Mouse (Mus musculus) limb, embryonic 10.5 days (tissue): ENCODE measurements at regions not wholly inside any gene's neighbourhood (a gene's known extent, or its start where the extent isn't known, plus 50 kb on each side); places are given as distances from the start of the nearest gene placed in this dataset.
"Not testable (repeated sequence)": the region's sequence is repeated elsewhere in the genome, so short reads cannot be mapped to it uniquely, and the experiment has no call there.

Source experiments
- DNase-seq: peaks from one replicate; pipeline ENCODE4 v3.0.0-alpha.2; 2017; ENCODE audit warnings: low spot score
- H3K27ac ChIP-seq: fragments of 300-500 bp; sonication (generic); 2 replicates; pipeline ENCODE4 v1.5.1; 2016; ENCODE audit warnings: mild to moderate bottlenecking
- H3K27me3 ChIP-seq: fragments of 300-500 bp; sonication (generic); 2 replicates; pipeline ENCODE4 v1.6.1; 2016; ENCODE audit warnings: low read depth, mild to moderate bottlenecking; ENCODE audit not compliant: poor library complexity, severe bottlenecking
- H3K36me3 ChIP-seq: fragments of 300-500 bp; sonication (generic); 2 replicates; pipeline ENCODE4 v1.6.1; 2016; ENCODE audit warnings: mild to moderate bottlenecking, moderate library complexity
- H3K4me1 ChIP-seq: fragments of 300-500 bp; sonication (generic); 2 replicates; pipeline ENCODE4 v1.6.1; 2016
- H3K4me3 ChIP-seq: fragments of 300-500 bp; sonication (generic); 2 replicates; pipeline ENCODE4 v1.5.1; 2016; ENCODE audit warnings: mild to moderate bottlenecking, moderate library complexity
- H3K9me3 ChIP-seq: fragments of 300-500 bp; sonication (generic); replicated peaks from 2 replicates; pipeline ENCODE4 v1.6.1; 2016; ENCODE audit warnings: mild to moderate bottlenecking
- WGBS: fragments of 180-500 bp; shearing (Covaris S2); methylation state at CpG from one replicate; pipeline ENCODE4 v1.1.7; 2016; 5-methylcytosine and 5-hydroxymethylcytosine counted together

DNA sequence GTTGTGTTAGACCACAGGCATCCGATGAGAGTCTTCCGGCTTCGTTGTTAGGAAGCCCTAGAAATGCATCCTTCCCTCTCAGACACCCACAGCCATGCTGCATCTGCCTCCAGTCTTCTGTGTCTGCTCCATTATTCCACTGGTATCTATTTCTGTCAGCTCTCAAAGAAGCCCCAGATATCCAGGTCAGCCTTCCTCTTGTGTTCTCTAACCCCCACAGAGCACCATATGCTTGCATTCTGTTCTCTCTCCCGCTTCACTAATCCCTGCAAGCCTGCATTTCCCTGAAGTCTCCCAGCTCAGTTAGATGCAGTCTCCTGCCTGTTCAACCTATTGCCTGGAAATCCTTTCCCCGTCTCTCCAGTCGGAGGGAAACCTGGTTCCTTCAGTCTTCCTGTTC is 53.6 kb upstream of the Wdfy3 start:
- H3K27me3 ChIP-seq: no peaks in the 10 kb centered on the region
- H3K27ac ChIP-seq: no peak overlapping the region
- DNase-seq: no peak
- H3K4me3 ChIP-seq: no peak overlapping the region
- H3K36me3 ChIP-seq: no peaks in the 10 kb centered on the region
- no peaks in the 10 kb centered on the region for H3K4me1 ChIP-seq
- WGBS: 73% methylated on average over 6 of the region's 6 CpGs
- H3K9me3 ChIP-seq: no peaks in the 10 kb centered on the region

DNA sequence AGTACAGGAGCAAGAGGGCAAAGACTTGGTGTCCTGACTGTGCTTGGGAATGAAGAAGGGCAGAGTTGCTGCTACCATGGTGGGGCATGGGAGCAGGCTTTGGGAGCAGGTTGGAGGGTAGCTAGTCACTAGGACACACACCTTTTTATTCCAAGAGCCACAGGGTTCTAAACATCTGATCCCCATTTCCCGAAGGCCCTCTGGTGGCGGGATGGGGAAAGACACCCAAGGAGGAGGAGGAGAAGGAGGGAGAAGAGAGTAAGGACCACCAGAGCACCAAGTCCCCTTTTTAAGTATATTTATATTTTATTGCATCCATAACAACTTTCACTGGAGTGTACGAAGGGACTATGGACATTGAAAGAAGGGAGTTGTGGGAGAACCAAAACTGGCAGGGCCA is 57.0 kb upstream of the Wdfy3 start:
- Histone ChIP-seq H3K4me3 (no peak overlapping the region), H3K4me1 (no peaks in the 10 kb centered on the region), H3K36me3 (no peaks in the 10 kb centered on the region), H3K27me3 (no peaks in the 10 kb centered on the region), H3K9me3 (no peaks in the 10 kb centered on the region), H3K27ac (no peak overlapping the region)
- peak; percentile 72 for DNase-seq
- WGBS: 16% methylated on average over 3 of the region's 3 CpGs

DNA sequence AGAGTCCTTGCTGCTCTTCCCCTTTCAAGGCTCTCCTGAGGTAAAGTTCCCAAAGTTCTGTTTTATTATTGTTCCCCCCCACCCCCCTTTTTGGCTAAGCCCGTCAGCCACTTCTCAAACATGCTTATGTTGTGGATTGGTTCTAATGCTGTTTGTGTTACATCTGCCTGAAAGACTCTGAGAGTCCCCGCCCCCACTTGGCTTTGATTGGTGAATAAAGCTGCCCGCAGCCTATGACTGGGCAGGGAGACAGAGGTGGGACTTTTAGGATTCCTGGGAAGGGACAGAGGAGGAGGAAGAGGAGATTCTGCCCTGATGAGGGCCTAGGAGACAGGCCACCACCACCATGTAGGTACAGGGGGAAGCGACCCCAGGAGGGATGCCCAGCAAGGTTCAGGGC is 78.3 kb upstream of the Wdfy3 start:
- DNase-seq: no peak
- no peak overlapping the region for H3K4me3 ChIP-seq
- H3K9me3 ChIP-seq: no peaks in the 10 kb centered on the region
- no peaks in the 10 kb centered on the region for H3K36me3 ChIP-seq
- H3K27ac ChIP-seq: no peak overlapping the region
- 0 out of 2 replicates have a peak, but pooled peaks cover 4% of the 10 kb centered on the region for H3K4me1 ChIP-seq
- WGBS: 86% methylated on average over 4 of the region's 4 CpGs
- H3K27me3 ChIP-seq: no peaks in the 10 kb centered on the region

DNA sequence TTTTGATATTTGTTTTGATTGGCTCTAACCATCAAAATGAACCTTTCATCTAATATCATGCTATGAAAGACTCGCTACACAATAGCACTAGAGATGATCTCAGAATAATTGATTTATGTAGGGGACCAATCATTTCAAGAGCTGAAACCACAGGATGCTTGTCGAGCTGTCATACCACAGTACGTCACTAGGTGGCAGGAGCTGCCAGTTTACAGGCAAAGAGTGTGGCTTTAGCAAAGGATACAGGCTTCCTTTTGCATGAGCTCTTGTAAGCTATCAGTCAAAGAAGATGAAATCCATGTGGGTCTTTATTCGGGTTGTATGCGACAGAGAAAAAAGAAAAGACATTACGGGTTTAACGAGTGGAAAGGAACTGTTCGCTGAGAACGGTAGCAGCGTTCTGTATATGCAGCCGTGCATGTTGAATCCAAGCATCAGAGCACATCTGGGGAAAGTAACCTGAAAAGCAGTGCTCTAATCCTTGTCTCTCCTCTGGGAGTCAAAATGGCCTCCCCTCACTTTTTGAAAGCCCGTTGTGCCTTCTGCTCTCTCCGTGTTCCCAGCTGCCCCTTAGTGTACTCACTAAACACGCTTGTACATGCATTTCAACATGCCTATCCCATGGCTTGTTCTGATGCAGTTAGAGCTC is 79.9 kb upstream of the Wdfy3 start:
- Histone ChIP-seq H3K27ac (0 out of 2 replicates have a peak overlapping the region, but pooled peaks have one; percentile 19), H3K4me1 (0 out of 2 replicates have a peak, but pooled peaks cover 4% of the 10 kb centered on the region), H3K36me3 (no peaks in the 10 kb centered on the region), H3K27me3 (no peaks in the 10 kb centered on the region), H3K4me3 (no peak overlapping the region), H3K9me3 (no peaks in the 10 kb centered on the region)
- 47% methylated on average over 14 of the region's 14 CpGs for WGBS
- peak; percentile 85 for DNase-seq

DNA sequence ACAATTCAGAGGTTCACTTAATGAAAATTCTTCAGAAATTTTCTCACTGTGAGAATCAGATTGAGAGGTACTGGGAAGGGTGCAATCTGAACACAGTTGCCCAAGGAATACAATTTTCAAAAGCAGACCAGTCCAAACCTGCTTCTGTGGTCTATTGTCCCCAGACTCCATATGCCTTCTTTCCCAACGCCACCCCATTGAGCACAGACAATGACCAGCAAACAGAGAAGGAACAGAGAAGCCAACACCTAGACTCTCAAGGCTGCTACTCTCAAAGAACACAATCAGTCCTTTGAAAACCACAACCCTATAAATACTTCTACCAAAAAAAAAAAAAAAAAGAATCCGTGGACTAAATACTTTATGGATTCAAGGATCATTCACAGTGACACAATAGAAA is 89.9 kb upstream of the Wdfy3 start:
- no peaks in the 10 kb centered on the region for H3K27me3 ChIP-seq
- no peaks in the 10 kb centered on the region for H3K9me3 ChIP-seq
- H3K4me1 ChIP-seq: no peaks in the 10 kb centered on the region
- 80% methylated on average over 2 of the region's 2 CpGs for WGBS
- no peak overlapping the region for H3K27ac ChIP-seq
- DNase-seq: no peak
- H3K4me3 ChIP-seq: no peak overlapping the region
- H3K36me3 ChIP-seq: no peaks in the 10 kb centered on the region

DNA sequence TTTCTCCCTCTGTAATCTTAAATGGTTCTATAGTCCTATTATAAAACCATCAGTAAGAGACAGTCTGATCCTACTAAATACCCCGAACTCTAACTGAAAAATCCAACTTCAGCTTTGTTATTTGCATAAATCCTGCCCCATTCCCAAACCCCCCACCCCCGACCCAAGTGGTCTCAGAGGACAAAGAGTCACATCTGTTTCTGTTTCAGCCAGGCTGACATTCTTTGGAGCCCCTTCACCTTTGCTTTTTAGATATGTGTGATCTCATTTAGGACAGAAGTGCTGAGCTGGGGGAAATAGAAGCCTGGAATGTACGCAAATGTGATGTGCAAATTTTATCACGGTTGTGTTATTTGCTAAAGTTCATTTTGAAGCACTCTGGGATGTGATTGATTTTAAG is 98.3 kb upstream of the Wdfy3 start:
- H3K9me3 ChIP-seq: no peaks in the 10 kb centered on the region
- 24% methylated on average over 4 of the region's 4 CpGs for WGBS
- no peak overlapping the region for H3K4me3 ChIP-seq
- peaks cover 21% of the 10 kb centered on the region for H3K4me1 ChIP-seq
- H3K27ac ChIP-seq: peak overlapping the region; percentile 42; the same call in 1 of the 2 replicates
- no peaks in the 10 kb centered on the region for H3K27me3 ChIP-seq
- no peaks in the 10 kb centered on the region for H3K36me3 ChIP-seq
- DNase-seq: no peak

DNA sequence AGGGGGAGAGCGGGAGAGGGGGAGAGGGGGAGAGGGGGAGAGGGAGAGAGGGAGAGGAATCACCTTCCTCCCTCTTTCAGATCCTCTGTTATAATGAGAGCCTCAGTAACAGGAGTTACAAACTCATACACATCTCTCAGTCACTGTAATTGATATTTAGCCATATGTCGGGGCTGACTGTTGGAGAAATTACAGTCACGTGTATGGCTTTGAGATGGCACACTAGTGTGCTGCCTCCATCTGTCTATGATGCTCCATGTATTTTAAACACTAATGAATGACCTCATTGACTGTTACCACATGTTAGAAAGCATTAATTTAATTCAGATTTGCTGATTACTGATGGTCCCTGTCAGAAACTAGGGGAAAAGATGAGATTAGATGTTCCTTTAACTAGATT is 102.1 kb upstream of the Wdfy3 start:
- no peaks in the 10 kb centered on the region for H3K36me3 ChIP-seq
- no peak for DNase-seq
- WGBS: 87% methylated on average over 2 of the region's 3 CpGs
- no peaks in the 10 kb centered on the region for H3K9me3 ChIP-seq
- H3K27me3 ChIP-seq: no peaks in the 10 kb centered on the region
- H3K4me3 ChIP-seq: no peak overlapping the region
- H3K27ac ChIP-seq: no peak overlapping the region
- H3K4me1 ChIP-seq: peaks cover 18% of the 10 kb centered on the region

DNA sequence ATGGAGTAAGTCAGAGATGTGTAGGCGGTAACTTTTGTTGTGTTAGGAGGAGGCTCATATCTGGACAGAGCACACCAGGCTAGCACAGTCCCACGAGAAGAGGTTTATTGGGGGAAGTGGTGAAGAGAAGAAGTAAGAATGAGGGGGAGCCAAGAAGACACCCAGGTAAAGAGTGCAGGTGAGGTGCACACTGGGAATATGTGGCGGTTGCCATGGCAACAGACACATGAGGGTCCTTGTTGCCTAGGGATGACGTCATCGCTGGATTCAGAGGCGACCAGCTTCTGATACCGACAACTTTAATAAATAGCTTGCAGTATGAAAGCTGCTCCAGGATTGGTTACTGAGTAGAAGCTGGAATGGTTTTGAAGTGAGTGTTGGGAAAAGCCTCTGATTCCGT is 110.5 kb upstream of the Wdfy3 start:
- Histone ChIP-seq H3K9me3 (no peaks in the 10 kb centered on the region), H3K27me3 (no peaks in the 10 kb centered on the region), H3K4me3 (no peak overlapping the region), H3K27ac (no peak overlapping the region), H3K4me1 (no peaks in the 10 kb centered on the region), H3K36me3 (no peaks in the 10 kb centered on the region)
- no peak for DNase-seq
- 88% methylated on average over 8 of the region's 8 CpGs for WGBS

DNA sequence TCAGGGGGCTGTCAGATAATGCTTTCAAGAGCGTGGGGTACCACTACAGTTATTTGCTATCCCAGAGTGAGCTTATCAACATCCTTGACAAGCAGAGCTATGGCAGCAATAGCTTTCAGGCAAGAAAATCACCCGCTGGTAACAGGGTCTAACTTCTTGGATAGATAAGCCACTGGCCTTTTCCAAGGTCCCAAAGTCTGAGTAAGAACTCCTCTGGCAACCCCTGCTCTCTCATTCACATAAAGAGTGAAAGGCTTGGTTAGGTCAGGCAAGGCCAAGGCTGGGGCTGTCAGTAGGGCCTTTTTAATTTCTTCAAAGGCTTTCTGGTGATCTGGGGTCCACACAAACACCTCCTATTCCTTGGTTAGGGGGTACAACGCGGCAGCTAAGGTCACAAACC is 119.2 kb upstream of the Wdfy3 start:
- not testable (repeated sequence) for H3K27me3 ChIP-seq, DNase-seq, H3K9me3 ChIP-seq, H3K36me3 ChIP-seq, H3K4me3 ChIP-seq, H3K27ac ChIP-seq, H3K4me1 ChIP-seq
- WGBS: 89% methylated on average over 4 of the region's 4 CpGs

DNA sequence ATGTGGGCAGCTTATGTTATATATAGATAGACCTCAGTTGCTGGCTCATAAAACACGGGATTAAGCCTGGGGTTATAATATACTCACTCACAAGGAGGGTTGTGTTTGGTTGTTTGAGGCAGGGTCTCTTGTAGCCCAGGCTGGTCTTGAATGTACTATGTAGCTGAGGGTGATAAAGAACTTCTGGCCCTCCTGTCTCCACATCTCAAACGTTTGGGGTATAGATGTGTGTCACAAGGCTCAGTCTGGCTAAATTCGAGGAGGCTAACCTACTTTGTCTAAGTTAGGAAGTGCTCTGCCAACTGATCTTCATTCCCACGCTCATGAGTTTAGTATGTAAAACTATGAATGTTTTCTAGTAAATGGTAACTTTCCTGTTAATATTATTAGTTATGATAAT is 136.7 kb upstream of the Wdfy3 start:
- no peaks in the 10 kb centered on the region for H3K9me3 ChIP-seq
- H3K36me3 ChIP-seq: no peaks in the 10 kb centered on the region
- DNase-seq: no peak
- no peaks in the 10 kb centered on the region for H3K27me3 ChIP-seq
- no peak overlapping the region for H3K27ac ChIP-seq
- H3K4me3 ChIP-seq: no peak overlapping the region
- H3K4me1 ChIP-seq: no peaks in the 10 kb centered on the region
- 55% methylated on average over 4 of the region's 4 CpGs for WGBS

DNA sequence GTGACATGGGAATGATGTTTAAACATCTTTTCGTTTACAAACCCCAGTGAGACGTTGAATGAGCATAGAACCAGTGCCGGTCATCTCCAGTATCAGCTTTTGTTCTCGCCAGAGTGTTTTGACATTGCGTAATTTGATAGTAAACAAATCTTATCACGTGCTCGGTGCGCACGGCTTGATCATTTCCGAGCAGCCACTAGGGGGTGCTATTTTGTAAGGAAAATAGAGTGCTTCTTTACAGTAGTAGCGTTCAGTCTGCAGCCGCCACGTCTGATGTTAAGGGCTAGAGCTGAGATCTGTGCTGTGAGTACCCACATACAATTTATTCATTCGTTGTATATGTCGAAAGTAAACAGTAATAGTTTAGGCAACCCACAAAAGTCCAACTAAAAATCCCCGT is 137.2 kb upstream of the Wdfy3 start:
- no peaks in the 10 kb centered on the region for H3K9me3 ChIP-seq
- peak overlapping the region; percentile 17; the same call in 1 of the 2 replicates for H3K4me3 ChIP-seq
- 4% methylated on average over 16 of the region's 16 CpGs for WGBS
- no peaks in the 10 kb centered on the region for H3K36me3 ChIP-seq
- peak; percentile 81 for DNase-seq
- peaks cover 1% of the 10 kb centered on the region; the same call in 1 of the 2 replicates for H3K4me1 ChIP-seq
- no peaks in the 10 kb centered on the region for H3K27me3 ChIP-seq
- no peak overlapping the region for H3K27ac ChIP-seq

DNA sequence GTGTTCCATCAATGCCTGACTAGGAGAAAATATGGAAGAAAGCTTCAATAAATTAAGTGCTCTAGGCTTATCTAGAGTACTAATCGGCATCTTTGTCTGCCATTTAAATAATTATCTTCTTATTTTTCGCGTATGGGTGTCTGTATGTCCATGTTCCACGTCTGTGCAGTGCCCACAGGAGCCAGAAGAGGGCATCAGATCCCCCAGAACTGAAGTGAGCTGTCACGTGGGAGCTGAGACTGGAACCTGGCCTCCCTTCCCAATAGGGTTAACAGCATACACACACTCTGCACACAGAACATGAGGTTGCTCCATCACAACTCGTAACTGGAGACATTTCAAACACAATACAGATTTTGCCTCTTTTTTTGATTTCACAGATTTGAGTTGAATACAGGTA is 143.4 kb upstream of the Wdfy3 start:
- H3K9me3 ChIP-seq: no peaks in the 10 kb centered on the region
- H3K36me3 ChIP-seq: no peaks in the 10 kb centered on the region
- peak; percentile 68 for DNase-seq
- 72% methylated on average over 6 of the region's 6 CpGs for WGBS
- H3K27me3 ChIP-seq: no peaks in the 10 kb centered on the region
- H3K4me3 ChIP-seq: no peak overlapping the region
- H3K27ac ChIP-seq: no peak overlapping the region
- H3K4me1 ChIP-seq: peaks cover 4% of the 10 kb centered on the region; the same call in 1 of the 2 replicates

DNA sequence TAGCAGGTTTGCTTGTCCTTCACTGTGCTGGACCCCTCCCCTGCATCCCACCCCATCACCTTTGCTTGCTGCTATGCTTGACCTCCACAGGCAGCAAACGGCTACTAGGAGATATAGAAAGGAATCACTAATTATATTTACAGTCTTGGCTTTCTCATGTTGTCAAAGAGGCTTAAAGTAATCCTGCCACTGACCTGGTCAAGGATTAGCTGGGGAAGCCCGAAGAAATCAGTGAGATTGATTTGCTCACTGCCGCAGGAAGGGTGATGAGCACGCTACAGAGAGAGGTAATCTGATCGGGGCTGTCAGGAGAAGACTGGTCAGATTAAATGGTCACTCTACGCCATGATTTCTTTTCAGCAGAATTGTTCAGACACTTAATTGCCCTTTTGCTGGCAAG is 157.4 kb upstream of the Wdfy3 start:
- H3K36me3 ChIP-seq: no peaks in the 10 kb centered on the region
- 53% methylated on average over 6 of the region's 6 CpGs for WGBS
- H3K4me1 ChIP-seq: no peaks in the 10 kb centered on the region
- H3K27me3 ChIP-seq: no peaks in the 10 kb centered on the region
- no peak overlapping the region for H3K27ac ChIP-seq
- H3K9me3 ChIP-seq: no peaks in the 10 kb centered on the region
- H3K4me3 ChIP-seq: no peak overlapping the region
- no peak for DNase-seq

DNA sequence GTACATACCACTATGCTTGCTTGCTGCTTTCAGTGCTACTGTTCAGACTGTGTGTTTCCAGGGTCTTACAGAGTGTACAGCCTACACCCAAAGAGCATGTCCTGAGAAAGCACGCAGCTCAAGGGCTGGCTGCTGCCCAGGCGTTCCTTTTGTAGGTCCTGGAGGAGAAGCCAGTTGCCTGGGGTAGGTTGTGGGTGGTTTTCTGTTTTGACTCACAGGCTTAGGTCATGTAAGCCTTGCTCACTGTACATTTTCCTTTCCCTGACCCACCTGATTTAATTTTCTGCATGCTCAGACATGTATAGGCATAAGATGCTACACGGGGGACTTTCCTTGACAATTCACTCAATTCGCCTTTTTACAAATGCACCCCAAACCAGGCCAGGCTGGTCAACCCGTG is 172.9 kb upstream of the Wdfy3 start:
- 88% methylated on average over 5 of the region's 5 CpGs for WGBS
- peaks cover 16% of the 10 kb centered on the region for H3K4me1 ChIP-seq

More for the DNA sequence above, 172.9 kb upstream of the Wdfy3 start:
- Histone ChIP-seq H3K27me3 (no peaks in the 10 kb centered on the region), H3K27ac (no peak overlapping the region), H3K9me3 (no peaks in the 10 kb centered on the region), H3K36me3 (no peaks in the 10 kb centered on the region), H3K4me3 (no peak overlapping the region)
- no peak for DNase-seq
